Mouse (Mus musculus) lung, adult 2 months (tissue): ENCODE results near the gene Cog6. TPM values are rescaled to one million over a fixed set of nuclear protein-coding genes. Genes with fewer than 3 reads are reported as not detected.

Experiments used
- DNase-seq: peaks from one replicate; pipeline ENCODE4 v3.0.0; 2022
- H3K4me1 ChIP-seq: fragments of 200-500 bp; 2 replicates; pipeline ENCODE4 v1.6.1; 2011; ENCODE audit warnings: low read length; ENCODE audit not compliant: control insufficient read depth, insufficient read depth
- H3K4me3 ChIP-seq: fragments of 200-500 bp; replicated peaks from 2 replicates; pipeline ENCODE3; 2011; ENCODE audit warnings: low read depth, mild to moderate bottlenecking, control low read depth, low read length; ENCODE audit errors: extremely low read depth
- CTCF ChIP-seq: fragments of 200-500 bp; IDR thresholded peaks from 2 replicates; pipeline ENCODE4 v1.5.1; 2011; ENCODE audit warnings: mild to moderate bottlenecking, low read length, control low read depth; ENCODE audit not compliant: insufficient read depth
- POLR2A ChIP-seq: fragments of 200-500 bp; IDR thresholded peaks from 2 replicates; pipeline ENCODE4 v1.6.1; 2011; ENCODE audit warnings: low read depth, mild to moderate bottlenecking, control low read depth, low read length, borderline replicate concordance; ENCODE audit errors: extremely low read depth
- WGBS: fragments of 180-500 bp; shearing (Covaris S2); methylation state at CpG from one replicate; pipeline ENCODE4 v1.1.7; 2018; 5-methylcytosine and 5-hydroxymethylcytosine counted together
- polyA plus RNA-seq: library from polyadenylated mRNA; depleted of rRNA; stranded (reverse); fragments of >200 nt; gene quantifications from 2 replicates; pipeline ENCODE4 v1.2.3, GENCODE M21; 2012

Cog6 gene
- polyA plus RNA-seq, 1 experiment: 15.8 TPM

DNA sequence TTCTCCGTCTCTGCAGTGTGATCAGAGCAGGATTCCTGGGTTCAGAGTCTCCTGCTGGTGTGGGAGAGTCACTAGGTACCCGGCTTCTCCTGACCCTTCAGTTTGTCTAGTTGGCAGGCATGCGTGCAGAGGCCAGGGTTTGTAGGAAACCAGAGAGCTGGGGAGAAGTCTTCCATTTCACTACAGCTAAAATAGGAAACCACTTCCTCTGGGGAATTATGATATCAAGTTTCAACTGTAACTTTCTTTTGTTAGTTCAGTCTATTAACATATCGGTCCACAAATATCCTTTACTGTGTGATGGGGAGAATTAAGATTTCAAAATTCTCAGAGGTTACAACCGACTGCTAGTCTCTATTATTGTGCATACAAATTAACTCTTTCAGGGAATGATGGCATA, 19.0 kb upstream of the Cog6 start:
- 54% methylated on average over 5 of the region's 5 CpGs for WGBS
- DNase-seq: no peak
- no peak for TF ChIP-seq CTCF
- TF ChIP-seq POLR2A: no peak
- no peaks in the 10 kb centered on the region for H3K4me1 ChIP-seq
- H3K4me3 ChIP-seq: no peak overlapping the region

DNA sequence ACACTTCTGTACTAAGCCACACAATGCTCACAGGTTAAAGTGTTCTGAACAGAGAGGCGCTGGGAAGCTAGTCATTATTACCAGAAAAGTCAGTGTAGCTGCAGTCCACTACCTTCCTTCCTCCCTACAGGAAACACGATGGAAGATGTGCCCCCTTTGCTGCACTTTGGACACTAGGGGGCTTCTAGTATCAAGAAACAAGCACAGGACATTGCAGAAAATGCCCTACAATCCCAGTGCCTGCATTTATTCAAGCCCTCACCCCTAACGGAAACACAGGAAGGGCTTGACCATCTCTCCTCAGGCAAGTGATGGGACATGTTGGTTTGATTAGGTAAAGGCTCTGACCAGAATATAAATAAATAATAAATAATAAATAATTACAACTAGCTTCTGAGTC, 16.4 kb upstream of the Cog6 start:
- no peak for DNase-seq
- 14% methylated on average over 3 of the region's 3 CpGs for WGBS
- no peak overlapping the region for H3K4me3 ChIP-seq
- TF ChIP-seq CTCF (peak; percentile 27; the same call in 1 of the 2 replicates), POLR2A (no peak)
- H3K4me1 ChIP-seq: no peaks in the 10 kb centered on the region

DNA sequence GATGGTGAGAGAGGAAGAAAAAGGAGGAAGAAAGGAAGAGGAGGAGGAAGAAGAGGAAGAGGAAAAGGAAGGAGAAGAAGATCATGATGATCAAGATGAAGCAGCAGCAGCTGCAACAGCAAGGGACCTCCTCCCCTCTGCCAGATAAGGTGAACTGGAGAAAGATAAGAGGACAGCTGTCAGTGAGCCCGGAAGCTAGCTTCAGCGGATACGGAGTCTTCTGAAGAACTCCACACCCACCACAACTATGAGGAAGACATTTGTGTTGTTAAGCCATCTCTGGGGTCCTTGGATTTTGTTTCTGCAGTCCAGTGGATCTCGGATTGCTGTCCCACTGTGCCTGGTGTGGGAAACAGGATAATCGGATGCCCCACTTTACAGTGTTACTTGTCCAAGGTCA, 15.4 kb upstream of the Cog6 start:
- DNase-seq: no peak
- no peaks in the 10 kb centered on the region for H3K4me1 ChIP-seq
- WGBS: 22% methylated on average over 5 of the region's 5 CpGs
- no peak overlapping the region for H3K4me3 ChIP-seq
- TF ChIP-seq POLR2A (no peak), CTCF (no peak)

DNA sequence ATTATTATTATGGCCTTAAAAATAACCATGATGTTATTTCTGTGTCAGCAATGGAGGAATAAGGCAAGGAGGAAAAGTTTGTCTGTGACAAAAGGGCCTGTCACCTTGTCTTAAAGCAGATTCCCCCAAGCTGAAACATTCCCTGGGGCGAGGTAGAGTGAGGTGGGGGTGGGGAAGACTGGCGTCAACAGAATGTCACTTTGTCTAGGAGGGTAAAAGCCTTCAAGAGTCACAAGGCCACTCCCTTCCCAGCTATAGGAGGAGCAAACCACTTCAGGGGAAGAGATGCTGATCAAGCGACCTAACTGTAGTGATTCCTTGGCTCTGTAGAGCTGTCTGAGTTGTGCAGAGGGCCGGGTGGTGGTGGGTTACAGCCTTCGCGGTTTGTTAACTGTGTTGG, 14.5 kb upstream of the Cog6 start:
- no peak for DNase-seq
- Histone ChIP-seq H3K4me1 (no peaks in the 10 kb centered on the region), H3K4me3 (no peak overlapping the region)
- 54% methylated on average over 6 of the region's 6 CpGs for WGBS
- no peak for TF ChIP-seq POLR2A
- TF ChIP-seq CTCF: no peak

DNA sequence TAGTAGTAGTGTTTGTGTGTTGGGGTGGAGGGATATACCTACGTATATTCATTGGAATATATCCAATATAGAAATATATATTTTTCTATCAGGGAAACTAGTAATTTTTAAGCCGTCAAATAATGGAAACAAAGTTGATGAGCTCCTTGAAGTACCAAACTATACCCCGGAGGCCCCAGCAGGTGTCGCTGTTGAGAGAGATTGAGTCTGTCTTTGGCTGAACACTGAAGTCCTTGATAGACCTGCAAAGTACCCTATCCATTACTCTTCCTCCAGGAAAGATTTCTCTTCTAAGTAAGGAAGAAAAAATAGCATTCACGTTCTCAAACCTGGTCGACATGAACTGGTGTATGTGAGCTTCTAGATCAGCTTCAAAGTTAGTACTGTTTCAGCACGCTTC, 12.0 kb upstream of the Cog6 start:
- Histone ChIP-seq H3K4me3 (no peak overlapping the region), H3K4me1 (no peaks in the 10 kb centered on the region)
- 19% methylated on average over 7 of the region's 7 CpGs for WGBS
- peak; percentile 73 for DNase-seq
- TF ChIP-seq CTCF (peak; percentile 64), POLR2A (no peak)

DNA sequence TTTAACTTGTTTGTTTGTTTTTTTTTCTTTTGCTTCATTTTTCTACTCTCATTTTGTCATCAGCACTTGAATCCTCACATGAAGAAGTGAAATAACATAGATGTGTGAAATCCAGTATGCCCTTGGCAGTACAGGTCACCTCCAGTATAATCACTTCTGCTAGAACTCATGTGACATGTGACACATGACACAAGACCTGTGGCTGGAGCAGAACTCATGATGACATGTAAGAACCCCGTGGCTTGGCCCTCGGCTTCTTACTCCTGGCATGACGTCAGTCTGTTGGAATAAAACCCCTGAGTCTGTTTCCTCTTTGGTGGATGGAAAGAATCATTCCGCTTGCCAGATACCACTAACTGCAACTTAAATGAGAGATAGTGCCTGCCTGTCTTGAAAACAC, 10.3 kb upstream of the Cog6 start:
- WGBS: 57% methylated on average over 4 of the region's 4 CpGs
- TF ChIP-seq CTCF: no peak
- TF ChIP-seq POLR2A: no peak
- Histone ChIP-seq H3K4me1 (no peaks in the 10 kb centered on the region), H3K4me3 (no peak overlapping the region)
- DNase-seq: no peak

DNA sequence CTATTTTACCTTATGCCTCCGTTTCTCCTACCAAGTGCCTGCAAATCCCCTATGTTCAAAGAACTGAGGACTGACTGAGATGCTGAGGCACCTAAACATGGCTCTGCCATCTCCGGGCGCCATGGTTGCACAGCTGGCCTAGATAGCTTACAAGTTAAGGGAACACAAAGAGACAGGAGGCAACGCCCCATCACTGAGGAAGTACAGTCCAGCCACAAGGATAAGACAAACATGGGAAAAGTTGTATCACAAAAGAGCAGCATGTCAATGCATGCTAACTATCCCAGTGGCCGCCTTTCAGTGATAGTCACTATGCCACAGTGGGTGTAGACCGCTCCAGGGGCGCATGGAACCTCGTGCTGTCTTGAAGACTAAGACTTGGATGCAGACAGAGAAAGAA, 9.6 kb downstream of the Cog6 start:
- WGBS: 88% methylated on average over 8 of the region's 8 CpGs
- Histone ChIP-seq H3K4me1 (no peaks in the 10 kb centered on the region), H3K4me3 (no peak overlapping the region)
- no peak for DNase-seq
- no peak for TF ChIP-seq POLR2A
- TF ChIP-seq CTCF: no peak

DNA sequence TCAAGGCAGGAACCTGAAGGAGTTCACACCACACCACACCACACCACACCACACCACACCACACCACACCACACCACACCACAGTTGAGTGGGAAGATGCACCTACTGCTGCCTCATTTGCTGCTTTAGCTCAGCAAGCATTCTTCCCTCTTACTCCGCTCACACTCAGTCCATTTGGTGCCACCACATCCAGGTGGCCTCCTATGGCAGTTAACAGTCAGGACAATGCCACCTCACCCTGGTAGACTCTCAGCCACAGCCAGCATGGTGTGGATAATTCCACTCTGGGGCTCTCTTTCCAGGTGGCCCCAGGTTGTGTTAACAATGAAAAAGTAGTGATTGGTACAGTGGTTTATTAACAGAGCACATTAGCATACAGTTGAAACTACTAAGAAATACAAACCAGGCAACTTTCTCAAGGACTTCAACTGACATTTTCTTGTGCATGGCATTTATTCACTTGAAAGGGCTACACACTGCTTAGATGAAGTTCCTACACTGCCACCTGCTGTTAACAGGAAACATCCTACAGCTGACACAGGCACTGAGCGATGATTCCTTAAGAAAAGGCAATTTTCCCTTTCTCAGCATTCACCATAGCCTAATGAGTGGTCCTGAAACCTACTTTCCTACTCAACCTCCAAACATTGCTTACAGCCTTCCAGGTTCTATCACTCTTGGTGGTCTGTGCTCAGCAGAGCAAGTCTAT, 12.5 kb downstream of the Cog6 start:
- 61% methylated on average over 2 of the region's 2 CpGs for whole genome bisulfite sequencing
- Histone ChIP-seq H3K4me3 (no peak overlapping the region), H3K4me1 (no peaks in the 10 kb centered on the region)
- DNase-seq: no peak
- TF ChIP-seq POLR2A: no peak
- TF ChIP-seq CTCF: peak; percentile 36; the same call in 1 of the 2 replicates

DNA sequence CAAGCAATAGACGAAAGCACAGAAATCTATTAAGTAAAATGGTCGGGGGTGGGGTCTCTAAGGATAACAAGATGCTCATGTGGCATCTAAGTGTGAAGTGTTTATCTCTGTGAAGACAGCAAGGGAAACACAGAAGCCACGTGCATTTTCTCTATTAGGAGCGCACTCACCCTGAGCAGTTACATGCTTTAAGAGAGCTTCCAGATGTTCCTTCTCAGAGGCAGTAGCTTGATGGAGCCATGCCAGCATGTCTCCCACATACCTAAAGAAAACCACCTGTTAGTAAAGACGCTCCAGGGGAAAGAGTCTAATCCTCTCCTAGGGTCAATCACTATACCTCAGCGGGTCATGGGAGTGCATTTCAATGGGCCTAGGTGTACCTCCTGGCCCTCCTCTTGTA, 15.0 kb downstream of the Cog6 start:
- no peak for DNase-seq
- Histone ChIP-seq H3K4me3 (no peak overlapping the region), H3K4me1 (no peaks in the 10 kb centered on the region)
- 73% methylated on average over 6 of the region's 6 CpGs for WGBS
- no peak for TF ChIP-seq POLR2A
- TF ChIP-seq CTCF: no peak

DNA sequence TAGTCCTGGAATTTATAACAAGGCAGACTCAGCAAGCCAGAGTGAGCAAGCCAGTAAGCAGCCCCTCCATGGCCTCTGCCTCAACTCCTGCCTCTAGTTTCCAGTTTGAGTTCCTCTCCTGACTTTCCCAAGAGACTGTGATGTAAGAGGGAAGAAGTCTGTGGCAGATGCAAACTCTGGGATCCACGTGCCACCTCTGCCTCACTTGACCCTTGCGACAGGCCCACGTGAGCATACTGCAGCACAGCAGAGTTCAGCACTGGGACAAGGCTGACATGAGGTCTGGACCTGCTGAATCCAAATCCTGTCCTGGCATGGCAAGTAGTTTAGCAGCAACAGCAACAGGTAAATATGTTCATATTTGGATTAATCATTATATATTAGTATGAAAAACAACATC, 17.0 kb downstream of the Cog6 start:
- Histone ChIP-seq H3K4me1 (no peaks in the 10 kb centered on the region), H3K4me3 (no peak overlapping the region)
- WGBS: 68% methylated on average over 3 of the region's 3 CpGs
- TF ChIP-seq CTCF (no peak), POLR2A (no peak)
- no peak for DNase-seq
